Mouse (Mus musculus) induced T-regulatory cell, adult 2 months (primary cell): ENCODE data around the gene 2810004N23Rik.

ENCODE experiments used
- DNase-seq: peaks from one replicate; pipeline ENCODE4 v3.0.0-alpha.2; 2012; ENCODE audit warnings: low read depth

The 2810004N23Rik gene

DNA sequence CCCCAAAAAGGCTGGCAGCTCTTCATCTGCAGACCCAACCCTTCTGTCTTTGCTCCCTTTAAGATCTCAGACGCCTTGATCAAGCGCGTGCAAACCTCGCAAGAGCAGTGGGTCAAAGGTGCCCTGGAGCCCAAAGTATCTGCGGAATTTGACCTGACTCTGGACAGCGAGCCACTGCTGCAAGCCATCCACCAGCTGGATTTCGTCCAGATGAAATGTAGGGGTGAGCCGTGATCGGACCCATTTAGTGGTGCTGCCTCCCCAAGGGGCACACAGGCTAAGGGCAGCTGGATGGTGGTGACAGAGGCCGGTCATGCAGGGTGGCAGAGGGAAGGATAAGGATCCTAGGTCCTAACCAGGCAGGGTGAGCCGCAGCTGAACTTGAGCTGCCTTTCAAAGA, 42.8 kb downstream of the 2810004N23Rik start:
- DNase-seq = no peak

DNA sequence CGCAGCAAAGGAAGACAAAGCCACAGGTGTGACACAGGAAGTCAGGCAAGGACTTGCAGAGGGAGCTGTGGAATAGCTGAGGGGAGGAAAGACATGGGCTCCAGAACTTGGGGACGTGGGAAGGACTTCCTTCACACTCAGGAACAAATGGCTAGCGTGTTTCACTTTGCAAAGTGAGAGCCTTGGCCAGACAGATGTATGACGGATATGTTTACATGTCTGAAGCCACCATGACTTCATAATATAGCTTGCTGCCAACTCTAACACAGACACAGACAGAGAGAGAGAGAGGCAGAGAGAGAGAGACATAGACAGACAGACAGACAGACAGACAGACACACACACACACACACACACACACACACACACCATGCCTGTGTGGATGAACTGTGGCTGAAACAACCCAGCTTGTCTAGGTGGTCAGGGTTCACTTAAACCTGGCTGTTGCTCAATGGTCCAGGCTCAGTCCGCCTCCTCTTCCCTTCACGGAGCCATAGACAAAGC, 43.3 kb downstream of the 2810004N23Rik start:
- no peak for DNase-seq

DNA sequence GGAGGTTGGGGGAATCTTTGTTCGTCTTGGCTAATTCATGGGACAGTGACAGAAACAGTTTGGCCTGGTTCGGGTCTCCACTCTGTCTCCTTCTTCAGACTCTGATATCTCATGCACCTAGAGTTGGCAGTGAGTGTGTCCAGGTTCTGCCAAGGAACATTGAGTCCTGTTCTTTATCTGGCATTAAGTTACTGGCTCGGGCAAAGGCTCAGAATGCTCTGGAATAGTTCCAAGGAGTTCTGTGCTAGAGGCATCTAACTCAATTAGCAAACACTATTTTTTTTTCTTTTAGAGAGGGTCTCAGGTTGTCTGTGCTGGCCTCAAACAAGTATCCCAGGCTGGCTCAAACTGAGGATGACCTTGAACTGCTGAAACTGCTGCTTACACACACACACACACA, 45.6 kb downstream of the 2810004N23Rik start:
- DNase-seq = no peak

DNA sequence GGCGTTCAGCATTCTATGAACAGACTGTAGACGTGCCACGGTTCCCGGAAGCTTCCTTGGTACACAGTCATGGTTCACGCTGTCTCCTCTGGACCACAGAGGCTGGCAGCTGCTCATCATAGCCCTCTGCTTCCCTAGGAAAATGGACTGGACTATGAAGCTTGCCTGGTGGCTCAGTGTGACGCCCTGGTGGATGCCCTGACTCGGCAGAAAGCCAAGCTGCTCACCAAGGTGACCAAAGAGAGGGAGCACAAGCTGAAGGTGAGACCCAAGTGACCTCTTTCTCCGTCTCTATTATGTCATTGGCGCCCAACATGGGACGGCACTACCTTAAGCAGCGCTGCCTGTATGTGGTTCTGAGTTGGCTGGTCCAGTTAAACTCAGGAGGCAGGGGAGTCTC, 46.1 kb downstream of the 2810004N23Rik start:
- no peak for DNase-seq

DNA sequence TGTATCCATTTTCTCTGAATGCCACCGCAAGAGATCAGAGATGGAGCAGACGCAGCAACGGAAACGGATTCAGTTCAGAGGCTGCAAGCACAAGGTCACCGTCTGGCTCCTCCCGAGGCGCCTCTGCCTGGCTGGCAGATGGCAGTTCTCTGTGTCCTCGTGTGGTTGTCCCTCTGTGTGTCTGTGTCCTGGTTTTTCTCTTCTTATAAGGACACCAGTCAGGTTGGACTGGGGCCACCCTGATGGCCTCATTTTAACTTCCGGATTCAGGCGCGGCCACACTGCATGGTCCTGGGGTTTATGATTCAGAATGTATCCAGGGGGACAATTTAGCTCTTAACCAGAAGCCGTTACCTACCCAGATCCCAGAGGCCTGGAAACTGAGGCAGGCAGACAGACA, 47.0 kb downstream of the 2810004N23Rik start:
- DNase-seq = no peak

DNA sequence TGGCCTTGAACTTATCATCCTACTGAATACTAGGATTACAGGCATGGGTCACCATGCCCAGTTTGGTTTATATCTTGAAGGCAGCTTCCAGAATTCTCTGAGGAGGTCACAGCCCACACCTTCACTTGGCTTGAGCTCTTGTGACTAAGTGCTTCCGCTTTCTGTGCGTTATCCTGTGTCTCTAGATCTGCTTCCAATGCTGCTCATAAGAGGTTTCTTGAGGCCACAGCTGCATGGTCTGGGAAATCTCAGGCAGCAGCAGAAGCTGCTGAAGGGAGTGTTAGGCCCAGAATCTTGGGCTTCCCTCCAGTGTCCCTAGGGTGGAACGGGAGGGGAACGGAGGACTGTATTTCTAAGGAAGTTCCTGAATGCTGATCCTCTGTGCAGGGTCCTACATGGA, 49.6 kb downstream of the 2810004N23Rik start:
- no peak for DNase-seq

DNA sequence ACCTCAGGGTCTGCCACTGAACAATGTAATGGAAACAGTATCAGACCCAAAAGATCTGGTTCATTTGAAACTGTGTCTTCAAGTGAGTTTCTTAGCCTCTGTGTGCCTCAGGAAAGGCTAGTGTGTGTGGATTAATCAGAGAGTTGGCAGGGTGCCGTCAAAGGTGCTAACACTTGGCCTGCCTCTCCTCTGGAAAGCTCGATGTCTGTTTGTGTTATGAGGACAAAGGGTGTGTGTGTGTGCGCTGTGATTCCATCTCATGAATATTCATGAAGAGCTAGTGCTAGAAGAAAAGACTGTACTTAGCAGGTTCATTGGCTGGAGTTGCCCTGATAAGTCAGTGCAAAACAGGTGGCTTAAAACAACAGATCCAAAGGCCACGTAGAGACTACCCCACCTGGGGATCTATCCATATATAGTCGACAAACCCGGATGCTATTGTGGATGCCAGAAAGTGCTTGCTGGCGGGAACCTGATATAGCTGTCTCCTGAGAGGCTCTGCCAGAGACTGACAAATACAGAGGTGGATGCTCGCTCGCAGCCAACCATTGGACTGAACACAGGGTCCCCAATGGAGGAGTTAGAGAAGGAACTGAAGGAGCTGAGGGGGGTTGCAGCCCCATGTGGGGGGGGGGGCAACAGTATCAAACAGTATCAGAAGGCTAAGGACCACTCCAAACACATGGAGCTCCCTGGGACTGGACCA, 52.1 kb downstream of the 2810004N23Rik start:
- no peak for DNase-seq

DNA sequence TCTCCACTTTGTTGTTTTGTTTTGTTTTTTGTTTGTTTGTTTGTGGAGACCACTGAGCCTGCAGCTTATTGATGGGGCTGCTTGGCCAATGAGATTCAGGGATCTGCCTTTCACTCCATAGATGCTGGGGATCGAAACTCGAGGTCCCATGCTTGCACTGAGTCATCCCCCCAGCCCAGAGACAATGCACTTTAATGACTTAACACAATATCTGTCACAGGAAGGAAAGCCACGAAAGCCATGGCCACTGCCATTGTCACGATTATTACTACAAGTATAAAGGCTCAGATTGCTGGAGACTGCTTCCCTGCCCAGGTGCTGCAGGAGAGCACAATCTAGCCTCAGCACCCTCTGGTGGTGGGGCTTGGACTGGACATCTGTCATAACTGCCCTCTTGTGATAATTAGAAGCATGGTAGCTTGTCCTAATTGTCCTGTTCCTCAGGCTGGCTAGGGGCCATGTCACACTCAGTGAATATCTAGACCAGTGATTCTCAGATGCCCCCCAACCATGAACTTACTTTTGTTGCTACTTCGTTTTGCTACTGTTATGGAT, 52.8 kb downstream of the 2810004N23Rik start:
- no peak for DNase-seq

DNA sequence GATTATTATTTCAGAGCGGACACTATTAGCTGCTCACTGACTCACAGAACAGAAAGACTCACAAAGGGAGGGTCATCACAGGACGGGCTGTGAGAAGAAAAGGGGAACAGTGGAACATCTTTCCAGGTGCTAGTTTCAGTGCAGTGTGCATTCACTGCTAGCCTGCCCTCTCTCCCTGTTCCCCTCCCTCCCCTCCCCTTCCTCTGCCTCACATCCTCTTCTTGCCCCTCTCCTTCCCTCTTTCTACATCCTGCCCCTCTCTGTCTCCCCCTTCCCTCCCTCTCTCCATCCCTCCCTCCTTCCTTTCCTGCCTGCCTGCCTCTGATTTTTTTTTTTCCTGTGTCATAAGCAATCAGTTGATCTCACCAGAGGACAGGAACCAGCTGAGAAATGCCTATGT, 53.5 kb downstream of the 2810004N23Rik start:
- no peak for DNase-seq

DNA sequence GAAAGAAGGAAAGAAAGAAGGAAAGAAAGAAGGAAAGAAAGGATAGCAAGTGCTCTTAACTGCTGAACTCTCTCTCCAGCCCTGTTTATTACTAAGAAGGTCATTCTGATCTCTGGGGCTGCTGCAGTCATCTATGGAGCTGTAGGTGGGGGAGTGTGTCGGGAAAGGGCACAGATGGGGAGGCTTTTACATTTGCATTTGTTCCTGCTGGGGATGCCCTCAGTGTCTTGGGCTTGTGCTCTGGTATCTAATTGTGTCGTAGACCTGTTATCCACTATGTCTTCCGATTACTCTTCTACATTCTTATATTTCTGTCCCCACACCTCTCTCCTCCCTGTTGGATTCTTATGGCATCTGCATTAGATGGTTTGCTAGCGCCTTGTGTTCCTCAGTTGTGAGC, 56.9 kb downstream of the 2810004N23Rik start:
- DNase-seq = no peak

DNA sequence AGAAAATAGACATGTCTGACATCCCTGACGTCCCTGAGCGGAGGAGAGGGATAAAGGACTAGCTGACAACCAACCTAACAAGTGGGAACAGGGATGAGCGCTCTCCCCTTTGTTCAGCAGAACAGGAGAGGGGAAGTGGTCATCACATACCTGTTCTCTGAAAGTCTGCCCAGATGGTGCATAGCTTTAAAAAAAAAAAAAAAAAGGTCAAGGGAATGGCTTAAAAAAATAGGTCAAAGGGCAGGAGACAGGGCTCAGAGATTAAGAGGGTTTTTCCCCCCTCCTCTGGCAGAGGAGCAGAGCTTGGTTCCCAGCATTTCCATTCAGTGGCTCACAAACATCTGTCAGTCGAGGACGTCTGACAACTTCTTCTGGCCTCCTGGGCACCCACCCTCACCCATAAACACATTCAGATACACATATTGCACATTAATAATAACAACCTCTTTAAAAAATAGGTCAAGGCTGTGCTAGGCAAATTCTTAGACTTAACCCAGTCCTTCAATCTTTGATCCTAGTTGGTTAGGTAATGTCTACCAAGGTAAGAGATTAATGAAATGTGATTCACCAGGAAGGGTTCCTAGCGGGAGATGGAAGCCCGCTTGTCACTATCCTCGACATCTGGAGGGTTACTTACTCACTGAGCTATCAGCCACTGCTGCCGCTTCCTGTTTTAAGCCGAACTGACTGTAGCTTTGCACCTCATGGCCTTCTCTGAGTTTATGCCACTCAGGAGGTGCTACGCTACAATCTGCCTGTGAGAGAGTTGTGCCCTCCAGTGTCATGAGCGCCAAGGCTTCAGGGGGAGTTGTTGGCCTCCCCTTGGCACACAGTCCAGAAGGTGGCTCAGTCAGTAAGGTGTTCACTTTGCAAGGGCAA, 58.9 kb downstream of the 2810004N23Rik start:
- DNase-seq = no peak

DNA sequence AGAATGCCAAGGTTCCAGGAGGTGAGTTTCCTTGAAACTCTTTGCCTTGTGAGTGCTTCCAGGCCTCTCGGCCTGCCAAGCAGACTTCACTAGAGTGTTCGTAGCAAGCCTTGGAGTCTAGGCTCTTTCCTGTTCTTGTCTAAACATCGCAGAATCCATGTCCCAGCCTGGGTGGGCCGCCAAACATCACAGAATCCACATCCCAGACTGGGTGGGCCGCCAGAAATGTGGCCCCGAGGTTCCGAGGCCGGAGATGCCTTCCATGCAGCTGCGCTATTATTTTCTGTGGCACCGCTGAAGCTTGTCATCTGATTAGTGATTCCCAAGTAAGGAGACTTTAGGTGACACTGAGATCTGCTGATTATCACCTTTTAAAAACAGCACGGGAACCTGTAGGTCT, 62.4 kb downstream of the 2810004N23Rik start:
- no peak for DNase-seq

DNA sequence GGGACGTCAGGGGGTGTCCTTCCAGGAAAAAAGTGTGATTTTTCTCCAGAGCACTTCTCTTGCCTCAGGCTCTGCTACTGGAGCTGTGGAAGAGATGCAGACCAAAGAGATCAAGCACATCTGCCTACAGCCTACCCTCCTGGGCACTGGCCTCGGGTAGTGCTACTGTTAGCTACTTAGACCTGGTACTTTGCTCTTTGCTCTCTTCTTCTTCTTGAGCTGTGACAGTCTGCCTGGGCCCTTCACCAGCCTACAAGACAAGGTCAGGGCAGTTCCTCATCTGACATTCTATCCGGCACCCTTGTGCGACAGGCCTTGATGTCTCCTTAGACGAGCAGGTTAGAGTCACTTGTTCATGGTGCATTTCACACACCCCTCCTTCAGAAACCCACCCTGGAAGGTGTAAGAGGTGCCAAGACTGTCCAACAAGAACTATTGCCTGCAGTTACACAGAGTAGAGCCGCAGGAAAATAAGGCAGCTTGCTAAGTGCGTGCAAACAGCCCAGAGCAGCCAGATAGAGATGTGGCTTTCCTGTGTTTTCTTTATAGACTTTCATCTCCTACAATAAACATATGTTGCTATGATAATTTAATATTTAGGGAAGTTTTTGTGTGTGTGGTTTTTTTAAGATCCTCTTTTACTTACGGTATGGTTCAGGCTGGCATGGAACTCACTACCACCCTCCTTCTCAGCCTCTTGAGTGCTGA, 67.0 kb downstream of the 2810004N23Rik start:
- DNase-seq = no peak

DNA sequence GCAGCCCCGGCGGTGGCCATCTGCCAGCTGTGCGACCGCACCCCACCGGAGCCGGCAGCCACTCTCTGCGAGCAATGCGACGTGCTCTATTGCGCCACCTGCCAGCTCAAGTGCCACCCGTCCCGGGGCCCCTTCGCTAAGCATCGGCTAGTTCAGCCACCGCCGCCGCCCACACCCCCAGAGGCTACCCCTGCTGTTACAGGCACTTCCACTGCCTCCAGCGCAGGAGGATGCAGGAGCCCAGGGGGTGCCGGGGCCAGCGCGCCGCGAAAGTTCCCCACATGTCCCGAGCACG, 68.5 kb downstream of the 2810004N23Rik start:
- peak; percentile 54 for DNase-seq

DNA sequence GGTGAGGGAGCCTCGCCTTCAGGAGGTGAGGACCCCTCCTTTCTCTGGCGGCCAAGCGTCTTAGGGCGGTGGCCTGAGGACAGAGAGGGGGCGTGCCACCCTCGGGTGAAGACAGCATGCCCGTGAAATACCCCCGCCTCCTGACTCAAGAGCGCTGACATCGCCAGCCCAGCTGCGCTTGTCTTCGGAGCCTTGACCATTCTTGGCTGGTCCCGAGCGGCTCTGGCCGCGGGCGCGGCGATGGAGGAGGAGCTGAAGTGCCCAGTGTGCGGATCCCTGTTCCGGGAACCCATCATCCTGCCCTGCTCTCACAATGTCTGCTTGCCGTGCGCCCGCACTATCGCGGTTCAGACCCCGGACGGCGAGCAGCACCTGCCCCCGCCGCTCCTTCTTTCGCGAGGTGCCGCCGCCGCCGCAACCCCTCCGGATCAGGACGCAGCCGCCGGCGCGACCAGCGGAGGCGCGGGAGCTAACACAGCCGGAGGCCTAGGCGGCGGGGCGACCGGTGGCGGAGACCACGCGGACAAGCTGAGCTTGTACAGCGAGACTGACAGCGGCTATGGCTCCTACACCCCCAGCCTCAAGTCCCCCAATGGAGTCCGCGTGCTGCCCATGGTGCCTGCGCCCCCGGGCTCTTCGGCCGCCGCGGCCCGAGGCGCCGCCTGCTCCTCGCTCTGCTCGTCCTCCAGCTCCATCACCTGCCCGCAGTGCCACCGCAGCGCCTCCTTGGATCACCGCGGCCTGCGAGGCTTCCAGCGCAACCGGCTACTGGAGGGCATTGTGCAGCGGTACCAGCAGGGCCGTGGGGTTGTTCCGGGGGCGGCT, 69.0 kb downstream of the 2810004N23Rik start:
- DNase-seq = peak; percentile 14

DNA sequence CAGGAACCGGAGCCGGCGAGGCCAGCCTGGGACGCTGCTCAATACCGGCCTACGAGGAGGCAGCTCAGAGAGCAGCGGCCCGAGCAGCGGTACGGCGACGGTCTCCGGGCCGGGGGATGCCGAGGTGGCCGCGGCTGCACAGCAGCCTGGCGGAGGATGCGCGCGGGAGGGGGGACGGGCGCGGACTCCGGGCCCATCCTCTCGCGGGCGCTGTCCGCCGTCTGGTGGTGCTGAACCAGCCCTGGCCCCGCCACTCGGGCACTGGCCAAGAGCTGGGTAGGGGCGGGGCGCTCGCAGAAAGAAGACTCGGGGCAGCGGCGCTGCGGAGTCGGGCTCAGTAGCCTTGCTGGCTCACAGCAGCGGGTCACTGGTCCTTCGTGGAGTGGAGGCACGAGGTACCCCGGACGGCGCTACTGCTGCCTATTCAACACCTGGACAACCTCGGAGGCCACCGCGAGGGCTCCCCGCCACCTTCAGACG, 69.7 kb downstream of the 2810004N23Rik start:
- DNase-seq = peak; percentile 79

DNA sequence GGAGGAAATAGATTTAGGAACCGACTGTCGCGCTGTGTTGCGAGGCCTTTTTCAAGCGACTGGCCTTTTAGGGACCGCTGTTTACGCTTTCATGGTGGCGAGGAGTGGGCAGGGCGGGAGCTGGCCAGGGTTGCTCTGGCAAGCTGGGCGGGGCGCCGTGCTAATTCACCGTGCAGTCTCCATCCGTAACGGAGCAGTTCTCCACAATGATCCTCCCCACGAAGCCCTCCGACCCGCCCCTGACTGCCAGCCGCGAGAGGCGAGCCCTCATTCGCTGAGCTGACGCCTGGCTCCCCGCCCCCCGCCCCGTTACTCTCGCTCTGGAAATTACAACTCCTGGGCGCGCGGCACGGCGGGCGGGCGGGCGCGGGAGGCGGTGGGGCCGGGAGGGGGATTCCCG, 70.2 kb downstream of the 2810004N23Rik start, which contains the start of gene Trim67:
Gene Trim67 (plus strand): TSS at position 385 of the 400 bp plus-strand sequence.
- DNase-seq = peak; percentile 39

DNA sequence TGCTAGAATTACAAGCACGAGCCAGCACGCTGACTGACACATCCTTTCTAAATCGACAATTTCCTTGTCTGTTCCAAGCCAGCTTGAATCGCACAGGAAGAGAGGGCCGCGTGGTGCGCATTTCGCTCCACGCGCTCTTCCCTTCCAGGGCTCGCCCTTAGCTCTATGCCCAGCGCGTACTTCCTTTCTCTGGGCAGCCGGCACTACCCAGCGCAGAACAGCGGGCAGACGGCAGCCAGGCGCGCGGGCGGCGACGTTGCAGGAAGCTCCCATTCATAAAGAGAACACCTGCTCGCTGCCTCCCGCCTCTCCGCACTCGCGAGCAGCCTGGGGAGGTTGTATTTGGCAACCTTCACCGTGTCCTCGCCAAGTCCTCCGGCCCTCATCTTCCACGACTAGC, 70.7 kb downstream of the 2810004N23Rik start:
- peak; percentile 42 for DNase-seq

DNA sequence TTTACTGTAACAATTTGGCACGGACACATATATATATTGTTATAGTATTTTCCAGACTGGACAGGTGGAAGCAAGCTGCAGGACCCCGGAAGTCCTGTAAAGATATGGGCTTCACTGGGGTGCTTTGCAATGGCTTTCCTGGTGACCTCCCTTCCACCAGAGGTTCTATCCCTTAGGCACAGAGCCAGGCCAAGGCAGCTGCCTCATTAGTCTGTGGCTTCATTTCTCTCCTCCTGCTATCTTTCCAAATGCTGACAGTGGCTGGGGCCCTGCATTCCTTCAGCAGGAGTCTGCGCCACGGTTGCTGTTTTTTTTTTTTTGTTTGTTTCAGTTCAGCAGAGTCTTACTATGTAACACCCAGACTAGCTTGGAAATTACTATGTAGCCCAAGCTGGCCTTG, 71.2 kb downstream of the 2810004N23Rik start:
- no peak for DNase-seq

DNA sequence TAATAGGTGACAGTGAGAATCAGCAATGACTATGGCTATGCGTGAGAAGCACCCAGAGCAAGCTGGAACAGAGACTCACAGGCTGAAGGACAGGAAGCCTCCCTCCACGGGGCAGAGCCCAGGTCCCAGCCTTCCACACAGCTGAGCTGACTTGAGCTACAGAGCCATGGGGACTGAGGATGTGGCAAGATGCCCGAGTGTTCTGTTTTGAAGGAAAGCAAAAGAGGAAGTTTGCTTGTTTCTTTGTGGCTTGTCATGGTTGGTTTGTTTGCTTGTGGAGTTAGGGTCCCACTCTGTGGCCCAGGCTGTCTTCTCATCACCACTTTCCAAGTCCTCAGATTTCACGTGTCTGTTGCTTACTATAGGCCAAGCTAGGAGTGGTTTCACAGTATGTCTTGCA, 72.2 kb downstream of the 2810004N23Rik start:
- no peak for DNase-seq
